Mouse (Mus musculus) heart, adult 2 months (tissue): ENCODE measurements around the gene Zfp706.

Experiments used
- EP300 ChIP-seq: fragments of 200-500 bp; IDR thresholded peaks from 2 replicates; pipeline ENCODE4 v1.6.1; 2011; ENCODE audit warnings: low read depth, low read length, control low read depth; ENCODE audit not compliant: insufficient read depth
- POLR2A ChIP-seq: fragments of 200-500 bp; IDR thresholded peaks from 2 replicates; pipeline ENCODE4 v1.6.1; 2011; ENCODE audit warnings: mild to moderate bottlenecking, low read depth, low read length, control low read depth; ENCODE audit not compliant: insufficient read depth

DNA sequence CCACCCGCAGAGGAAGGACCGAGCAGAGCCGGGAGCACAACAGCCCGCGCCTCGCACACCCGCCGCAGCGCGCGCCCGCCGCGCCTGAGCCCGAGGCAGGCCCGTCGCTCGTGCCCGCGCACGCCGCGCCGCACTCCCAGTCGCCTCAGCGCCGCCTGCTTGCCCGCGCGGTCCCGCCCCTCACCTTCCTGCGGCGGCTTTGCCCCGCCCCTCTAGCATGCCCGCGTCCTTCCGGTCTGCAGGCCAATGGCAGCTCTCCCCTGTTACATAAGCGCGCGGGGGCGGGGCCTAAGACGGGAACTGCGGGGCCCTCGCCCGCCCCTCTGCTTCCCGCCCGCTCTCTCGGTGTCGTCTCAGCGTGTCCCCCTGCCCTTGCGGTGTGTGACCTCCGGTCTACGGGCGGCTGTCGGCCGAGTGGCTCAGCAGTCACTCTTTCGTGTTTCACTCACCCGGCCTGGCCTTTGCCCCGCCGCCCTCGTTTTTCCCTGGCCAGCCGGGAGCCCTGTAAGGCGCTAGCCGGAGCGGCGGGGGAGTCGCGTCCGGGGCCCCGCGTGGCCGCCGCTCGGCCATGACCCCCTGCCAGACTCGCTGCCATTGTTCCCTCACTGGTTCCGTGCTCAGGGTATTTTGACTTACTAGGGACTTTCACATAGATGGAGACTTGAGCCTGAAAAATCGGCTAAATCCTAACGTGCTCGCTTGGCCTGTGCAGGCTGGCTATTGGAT is at the start of gene Zfp706:
- TF ChIP-seq POLR2A (peak; percentile 95), EP300 (0 out of 2 replicates have a peak, but pooled peaks have one; percentile 13)
